Mouse (Mus musculus): ENCODE results near the gene Enkd1. TPM values are rescaled to one million over a fixed set of nuclear protein-coding genes. Genes with fewer than 3 reads are reported as not detected.
A peak's percentile ranks its signal among the peaks of the same experiment; 100 is the strongest.

Enkd1 gene
- polyA plus RNA-seq, 1 experiment = 5.3 TPM

GRCm38 (mm10) chr8:105689256-105689982 lies 18.6 kb downstream of the Enkd1 start:
- TF ChIP-seq CTCF (IDR thresholded peaks at IDR 0.05; ENCODE audit: extremely low read depth, insufficient read length, insufficient replicate concordance, low read depth, low read length) (no peak), POLR2A (IDR thresholded peaks at IDR 0.05; ENCODE audit: low read depth, low read length) (no peak)
- Histone ChIP-seq H3K4me3 (ENCODE audit: low read depth, low read length) (no peak overlapping the region), H3K4me1 (ENCODE audit: control insufficient read depth, insufficient read depth, insufficient read length, low read length) (peaks cover 8% of the 10 kb centered on the region), H3K27me3 (ENCODE audit: control insufficient read depth, insufficient read depth, low read length) (peaks cover 7% of the 10 kb centered on the region; the same call in 1 of the 2 replicates), H3K36me3 (ENCODE audit: control insufficient read depth, insufficient read depth, low read length) (no peaks in the 10 kb centered on the region), H3K27ac (ENCODE audit: insufficient read depth, low read depth, low read length) (no peak overlapping the region)
- WGBS = 76% methylated on average over 35 of the region's 35 CpGs

DNA sequence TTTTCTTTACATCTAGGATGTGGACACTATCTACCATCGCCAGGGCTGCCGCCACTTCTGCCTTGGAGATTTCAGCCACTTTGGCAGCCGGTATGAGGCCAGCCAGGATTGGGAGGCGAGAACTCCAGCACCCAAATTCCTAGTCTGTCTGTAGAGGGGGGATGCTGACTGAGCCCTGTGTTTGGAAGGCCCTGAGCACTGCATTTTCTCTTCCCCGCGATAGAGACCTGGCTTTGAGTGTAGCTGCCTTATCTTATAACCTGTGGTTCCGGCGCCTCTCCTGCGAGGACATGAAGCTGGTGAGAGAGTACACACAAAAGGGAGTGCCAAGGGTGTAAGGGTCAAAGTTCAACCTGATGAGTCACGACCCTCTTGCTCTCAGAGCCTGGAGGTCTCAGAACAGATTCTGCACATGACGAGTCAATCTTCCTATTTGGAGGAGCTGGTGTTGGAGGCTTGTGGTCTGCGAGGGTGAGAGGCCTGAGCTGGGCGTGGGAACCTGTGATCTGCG lies 19.7 kb downstream of the Enkd1 start:
- WGBS = 39% methylated on average over 14 of the region's 14 CpGs
- Histone ChIP-seq H3K27ac (ENCODE audit: insufficient read depth, low read depth, low read length) (no peak overlapping the region), H3K4me3 (ENCODE audit: low read depth, low read length) (no peak overlapping the region), H3K36me3 (ENCODE audit: control insufficient read depth, insufficient read depth, low read length) (peaks cover 4% of the 10 kb centered on the region; the same call in 1 of the 2 replicates), H3K4me1 (ENCODE audit: control insufficient read depth, insufficient read depth, insufficient read length, low read length) (no peaks in the 10 kb centered on the region; the same call in 1 of the 2 replicates), H3K27me3 (ENCODE audit: control insufficient read depth, insufficient read depth, low read length) (no peaks in the 10 kb centered on the region)
- TF ChIP-seq CTCF (IDR thresholded peaks at IDR 0.05; ENCODE audit: extremely low read depth, insufficient read length, insufficient replicate concordance, low read depth, low read length) = no peak
- no peak for TF ChIP-seq POLR2A (IDR thresholded peaks at IDR 0.05; ENCODE audit: low read depth, low read length)

DNA sequence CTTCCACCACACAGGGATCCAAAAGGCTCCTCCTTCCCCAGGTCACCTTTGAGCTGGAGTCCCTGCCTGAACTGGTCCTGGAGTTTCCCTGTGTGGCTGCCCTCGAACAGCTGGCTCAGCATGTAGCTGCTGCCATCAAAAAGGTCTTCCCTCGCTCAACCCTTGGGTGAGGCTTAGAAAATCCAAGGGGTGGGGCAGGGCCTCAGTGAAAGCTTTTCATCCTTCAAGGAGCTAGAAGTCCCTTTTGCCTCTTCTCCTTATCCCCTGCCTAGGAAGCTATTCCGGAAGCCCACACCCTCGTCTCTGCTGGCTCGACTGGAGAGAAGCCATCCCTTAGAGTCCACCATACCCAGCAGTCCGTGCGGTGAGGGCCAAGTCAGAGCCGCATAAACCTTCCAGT lies 20.5 kb downstream of the Enkd1 start:
- no peak overlapping the region for H3K4me3 ChIP-seq (ENCODE audit: low read depth, low read length)
- TF ChIP-seq CTCF (IDR thresholded peaks at IDR 0.05; ENCODE audit: extremely low read depth, insufficient read length, insufficient replicate concordance, low read depth, low read length) = no peak
- no peak for TF ChIP-seq POLR2A (IDR thresholded peaks at IDR 0.05; ENCODE audit: low read depth, low read length)
- 60% methylated on average over 8 of the region's 8 CpGs for WGBS

DNA sequence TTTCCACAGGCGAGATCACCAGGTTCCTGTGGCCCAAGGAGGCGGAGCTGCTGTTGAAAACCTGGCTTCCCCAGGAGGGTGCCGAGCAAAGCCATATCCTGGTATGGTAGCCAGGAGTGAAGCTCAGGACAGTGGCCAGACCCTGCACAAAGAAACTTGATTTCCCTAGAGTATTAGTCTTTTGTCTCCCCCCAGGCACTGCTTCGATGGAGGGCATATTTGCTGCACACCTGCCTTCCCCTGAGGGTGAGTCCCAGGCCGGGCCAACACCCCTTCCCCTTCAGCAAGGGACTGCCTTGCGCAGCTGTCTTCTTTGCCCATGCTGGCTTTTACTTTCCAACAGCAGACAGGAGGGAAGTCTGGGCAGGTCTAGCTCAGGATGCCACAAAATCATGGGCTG lies 21.5 kb downstream of the Enkd1 start:
- Histone ChIP-seq H3K36me3 (ENCODE audit: control insufficient read depth, insufficient read depth, low read length) (peaks cover 16% of the 10 kb centered on the region), H3K27me3 (ENCODE audit: control insufficient read depth, insufficient read depth, low read length) (no peaks in the 10 kb centered on the region), H3K4me1 (ENCODE audit: control insufficient read depth, insufficient read depth, insufficient read length, low read length) (no peaks in the 10 kb centered on the region; the same call in 1 of the 2 replicates), H3K27ac (ENCODE audit: insufficient read depth, low read depth, low read length) (no peak overlapping the region), H3K4me3 (ENCODE audit: low read depth, low read length) (peak overlapping the region; percentile 57)
- WGBS = 48% methylated on average over 6 of the region's 6 CpGs
- TF ChIP-seq CTCF (IDR thresholded peaks at IDR 0.05; ENCODE audit: extremely low read depth, insufficient read length, insufficient replicate concordance, low read depth, low read length) = no peak
- no peak for TF ChIP-seq POLR2A (IDR thresholded peaks at IDR 0.05; ENCODE audit: low read depth, low read length)

More for the DNA sequence above, 20.5 kb downstream of the Enkd1 start:
- no peak overlapping the region for H3K27ac ChIP-seq (ENCODE audit: insufficient read depth, low read depth, low read length)
- peaks cover 10% of the 10 kb centered on the region for H3K36me3 ChIP-seq (ENCODE audit: control insufficient read depth, insufficient read depth, low read length)
- no peaks in the 10 kb centered on the region; the same call in 1 of the 2 replicates for H3K4me1 ChIP-seq (ENCODE audit: control insufficient read depth, insufficient read depth, insufficient read length, low read length)
- H3K27me3 ChIP-seq (ENCODE audit: control insufficient read depth, insufficient read depth, low read length) = no peaks in the 10 kb centered on the region

GRCm38 (mm10) chr8:105685796-105686308 lies 22.2 kb downstream of the Enkd1 start, which contains the start of gene Carmil2:
Gene Carmil2 (plus strand): TSS chr8:105686274.
- Histone ChIP-seq H3K36me3 (ENCODE audit: control insufficient read depth, insufficient read depth, low read length) (peaks cover 21% of the 10 kb centered on the region), H3K27me3 (ENCODE audit: control insufficient read depth, insufficient read depth, low read length) (no peaks in the 10 kb centered on the region), H3K27ac (ENCODE audit: insufficient read depth, low read depth, low read length) (no peak within 1 kb of the TSS), H3K4me1 (ENCODE audit: control insufficient read depth, insufficient read depth, insufficient read length, low read length) (no peaks in the 10 kb centered on the region; the same call in 1 of the 2 replicates), H3K4me3 (ENCODE audit: low read depth, low read length) (peak within 1 kb of the TSS; percentile 57)
- no peak for TF ChIP-seq POLR2A (IDR thresholded peaks at IDR 0.05; ENCODE audit: low read depth, low read length)
- TF ChIP-seq CTCF (IDR thresholded peaks at IDR 0.05; ENCODE audit: extremely low read depth, insufficient read length, insufficient replicate concordance, low read depth, low read length) = peak; percentile 68; the same call in 1 of the 2 replicates
- 5% methylated on average over 26 of the region's 26 CpGs for WGBS

DNA sequence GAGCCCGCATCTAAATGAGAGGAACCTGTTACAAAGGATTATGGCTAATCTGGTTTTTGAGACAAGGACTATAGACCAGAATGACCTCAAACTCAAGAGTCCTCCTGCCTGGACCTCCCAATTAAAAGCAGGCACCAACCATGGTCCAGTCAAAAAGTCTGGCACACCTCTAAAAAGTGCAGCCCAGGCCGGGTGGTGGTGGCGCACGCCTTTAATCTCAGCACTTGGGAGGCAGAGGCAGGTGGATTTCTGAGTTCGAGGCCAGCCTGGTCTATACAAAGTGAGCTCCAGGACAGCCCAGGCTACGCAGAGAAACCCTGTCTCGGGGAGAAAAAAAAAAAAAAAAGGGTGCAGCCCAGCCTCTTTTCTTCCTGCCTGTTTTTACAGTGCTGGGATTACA lies 22.7 kb downstream of the Enkd1 start:
- no peak overlapping the region for H3K27ac ChIP-seq (ENCODE audit: insufficient read depth, low read depth, low read length)
- H3K27me3 ChIP-seq (ENCODE audit: control insufficient read depth, insufficient read depth, low read length) = no peaks in the 10 kb centered on the region
- H3K4me3 ChIP-seq (ENCODE audit: low read depth, low read length) = no peak overlapping the region
- peaks cover 26% of the 10 kb centered on the region for H3K36me3 ChIP-seq (ENCODE audit: control insufficient read depth, insufficient read depth, low read length)
- TF ChIP-seq CTCF (IDR thresholded peaks at IDR 0.05; ENCODE audit: extremely low read depth, insufficient read length, insufficient replicate concordance, low read depth, low read length) (no peak), POLR2A (IDR thresholded peaks at IDR 0.05; ENCODE audit: low read depth, low read length) (no peak)
- H3K4me1 ChIP-seq (ENCODE audit: control insufficient read depth, insufficient read depth, insufficient read length, low read length) = no peaks in the 10 kb centered on the region; the same call in 1 of the 2 replicates
- 69% methylated on average over 7 of the region's 7 CpGs for WGBS

DNA sequence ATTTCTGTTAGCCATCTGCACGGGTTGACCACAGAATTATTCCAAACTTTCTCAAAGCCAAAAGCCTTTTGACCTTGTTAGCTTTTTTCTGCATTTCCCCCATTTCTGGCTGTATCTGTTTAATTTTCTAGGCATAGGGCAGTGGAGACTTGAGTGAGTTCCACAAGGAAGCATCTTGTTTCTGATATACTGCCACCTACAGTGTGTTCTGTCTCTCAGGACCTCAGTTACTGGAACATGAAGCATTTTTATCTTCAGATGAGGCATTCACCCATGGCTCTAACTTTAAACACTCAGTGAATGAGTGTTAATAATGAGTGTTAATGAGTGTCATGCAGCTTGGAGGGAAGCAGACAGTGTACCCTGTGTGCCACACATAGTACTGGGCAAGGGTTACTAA lies 30.1 kb downstream of the Enkd1 start:
- TF ChIP-seq POLR2A (IDR thresholded peaks at IDR 0.05; ENCODE audit: low read depth, low read length) = no peak
- no peak for TF ChIP-seq CTCF (IDR thresholded peaks at IDR 0.05; ENCODE audit: extremely low read depth, insufficient read length, insufficient replicate concordance, low read depth, low read length)
- Histone ChIP-seq H3K4me3 (ENCODE audit: low read depth, low read length) (no peak overlapping the region), H3K27ac (ENCODE audit: insufficient read depth, low read depth, low read length) (no peak overlapping the region), H3K27me3 (ENCODE audit: control insufficient read depth, insufficient read depth, low read length) (no peaks in the 10 kb centered on the region), H3K4me1 (ENCODE audit: control insufficient read depth, insufficient read depth, insufficient read length, low read length) (no peaks in the 10 kb centered on the region), H3K36me3 (ENCODE audit: control insufficient read depth, insufficient read depth, low read length) (peaks cover 66% of the 10 kb centered on the region)
- 65% methylated on average over 1 of the region's 1 CpGs for whole genome bisulfite sequencing

Measured in small intestine, adult 2 months (tissue).